Mouse (Mus musculus): ENCODE measurements at regions not wholly inside any gene's neighbourhood (a gene's known extent, or its start where the extent isn't known, plus 50 kb on each side); places are given as distances from the start of the nearest gene placed in this dataset.

- H3K4me3 ChIP-seq, result no peak overlapping the region
- 0 out of 2 replicates have a peak, but pooled peaks cover 6% of the 10 kb centered on the region for H3K4me1 ChIP-seq
- no peaks in the 10 kb centered on the region for H3K9me3 ChIP-seq
- H3K27ac ChIP-seq, result 0 out of 2 replicates have a peak overlapping the region, but pooled peaks have one; percentile 22
- H3K27me3 ChIP-seq (ENCODE audit: insufficient read depth, poor library complexity, severe bottlenecking), result no peaks in the 10 kb centered on the region
- no peak for DNase-seq (ENCODE audit: low spot score)
- H3K36me3 ChIP-seq, result no peaks in the 10 kb centered on the region
- 38% methylated on average over 4 of the region's 4 CpGs for WGBS
Measured at GRCm38 (mm10) chr14:19665756-19666155, 63.4 kb upstream of the Gm5458 start.

GRCm38 (mm10) chr14:19674046-19674445, 71.7 kb upstream of the Gm5458 start:
- 78% methylated on average over 2 of the region's 2 CpGs for WGBS
- no peaks in the 10 kb centered on the region for H3K4me1 ChIP-seq
- no peaks in the 10 kb centered on the region for H3K9me3 ChIP-seq
- H3K27ac ChIP-seq, result no peak overlapping the region
- H3K27me3 ChIP-seq (ENCODE audit: insufficient read depth, poor library complexity, severe bottlenecking), result no peaks in the 10 kb centered on the region
- DNase-seq (ENCODE audit: low spot score), result no peak
- H3K4me3 ChIP-seq, result no peak overlapping the region
- H3K36me3 ChIP-seq, result no peaks in the 10 kb centered on the region

GRCm38 (mm10) chr14:19688426-19688825, 62.6 kb upstream of the Nid2 start:
- DNase-seq (ENCODE audit: low spot score), result no peak
- H3K9me3 ChIP-seq, result no peaks in the 10 kb centered on the region
- H3K4me3 ChIP-seq, result no peak overlapping the region
- no peak overlapping the region for H3K27ac ChIP-seq
- H3K27me3 ChIP-seq (ENCODE audit: insufficient read depth, poor library complexity, severe bottlenecking), result no peaks in the 10 kb centered on the region
- no peaks in the 10 kb centered on the region for H3K4me1 ChIP-seq
- no peaks in the 10 kb centered on the region for H3K36me3 ChIP-seq

- Histone ChIP-seq H3K27ac (no peak overlapping the region), H3K9me3 (no peaks in the 10 kb centered on the region), H3K27me3 (ENCODE audit: insufficient read depth, poor library complexity, severe bottlenecking) (no peaks in the 10 kb centered on the region), H3K4me1 (0 out of 2 replicates have a peak, but pooled peaks cover 2% of the 10 kb centered on the region), H3K36me3 (no peaks in the 10 kb centered on the region), H3K4me3 (no peak overlapping the region)
- WGBS, result 65% methylated on average over 2 of the region's 2 CpGs
- DNase-seq (ENCODE audit: low spot score), result no peak
Measured at GRCm38 (mm10) chr14:19693606-19694005, 57.5 kb upstream of the Nid2 start.

- no peaks in the 10 kb centered on the region for H3K36me3 ChIP-seq
- no peaks in the 10 kb centered on the region for H3K9me3 ChIP-seq
- no peak overlapping the region for H3K27ac ChIP-seq
- no peak overlapping the region for H3K4me3 ChIP-seq
- 0 out of 2 replicates have a peak, but pooled peaks cover 2% of the 10 kb centered on the region for H3K4me1 ChIP-seq
- H3K27me3 ChIP-seq (ENCODE audit: insufficient read depth, poor library complexity, severe bottlenecking), result no peaks in the 10 kb centered on the region
- no peak for DNase-seq (ENCODE audit: low spot score)
Measured at GRCm38 (mm10) chr14:19694289-19694688, 56.8 kb upstream of the Nid2 start.

- no peak overlapping the region for H3K27ac ChIP-seq
- 63% methylated on average over 4 of the region's 4 CpGs for WGBS
- H3K4me1 ChIP-seq, result peaks cover 11% of the 10 kb centered on the region; the same call in 1 of the 2 replicates
- H3K4me3 ChIP-seq, result no peak overlapping the region
- no peak for DNase-seq (ENCODE audit: low spot score)
- no peaks in the 10 kb centered on the region for H3K36me3 ChIP-seq
- no peaks in the 10 kb centered on the region for H3K9me3 ChIP-seq
- no peaks in the 10 kb centered on the region for H3K27me3 ChIP-seq (ENCODE audit: insufficient read depth, poor library complexity, severe bottlenecking)
Measured at GRCm38 (mm10) chr14:19699497-19699896, 51.6 kb upstream of the Nid2 start.

Measured in heart, embryonic 10.5 days (tissue).